Mouse (Mus musculus) C2C12 (cell line): ENCODE data around the gene Elfn1.

Experiments used
- CTCF ChIP-seq: IDR thresholded peaks from one replicate; pipeline ENCODE4 v1.5.1; 2011; ENCODE audit not compliant: control insufficient read depth, insufficient read depth, insufficient read length
- MAX ChIP-seq: IDR thresholded peaks from one replicate; pipeline ENCODE4 v1.6.1; 2011; ENCODE audit warnings: mild to moderate bottlenecking, control low read depth
- MYOD1 ChIP-seq: IDR thresholded peaks from one replicate; pipeline ENCODE4 v1.6.1; 2011; ENCODE audit warnings: low read depth; ENCODE audit not compliant: control insufficient read depth, insufficient read length
- MYOG ChIP-seq: IDR thresholded peaks from one replicate; pipeline ENCODE4 v1.6.1; 2011; ENCODE audit not compliant: control insufficient read depth, insufficient read length; ENCODE audit errors: extremely low read depth
- USF1 ChIP-seq: IDR thresholded peaks from one replicate; pipeline ENCODE4 v1.6.1; 2011; ENCODE audit warnings: low read depth, mild to moderate bottlenecking, control low read depth, moderate library complexity

DNA sequence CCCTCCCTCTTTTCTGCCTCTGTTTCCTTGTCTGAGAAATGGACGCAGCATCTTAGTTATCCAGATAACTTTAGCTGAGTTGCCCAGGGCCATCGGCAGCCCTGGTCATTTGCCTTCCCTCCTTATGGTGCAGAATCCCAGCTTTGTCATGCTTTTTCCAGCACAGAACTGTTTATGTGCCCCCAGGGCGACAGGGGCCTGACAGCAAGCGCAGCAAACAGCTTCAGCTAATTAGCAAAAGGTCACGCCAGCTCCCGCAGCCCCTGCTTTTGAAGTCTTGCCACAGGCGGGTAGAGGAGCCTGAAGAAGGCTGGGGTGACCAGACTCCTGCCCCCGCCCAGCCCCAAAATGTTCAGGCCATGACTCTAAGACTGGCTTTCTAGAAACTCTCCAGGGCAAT lies 41.6 kb downstream of the Elfn1 start:
- TF ChIP-seq CTCF (no peak), MYOG (no peak), MAX (no peak), USF1 (no peak), MYOD1 (no peak)
